Mouse (Mus musculus) frontal cortex, postnatal 10 days (tissue): ENCODE measurements around the gene Pex14.
"Not testable (repeated sequence)": the region's sequence is repeated elsewhere in the genome, so short reads cannot be mapped to it uniquely, and the experiment has no call there.

Experiments used
- DNase-seq, 2 experiments: peaks; one replicate each; pipeline ENCODE4 v3.0.0; 2022; ENCODE audit warnings: low spot score in 2 of 2, mixed read lengths in 1 of 2

The Pex14 gene

DNA sequence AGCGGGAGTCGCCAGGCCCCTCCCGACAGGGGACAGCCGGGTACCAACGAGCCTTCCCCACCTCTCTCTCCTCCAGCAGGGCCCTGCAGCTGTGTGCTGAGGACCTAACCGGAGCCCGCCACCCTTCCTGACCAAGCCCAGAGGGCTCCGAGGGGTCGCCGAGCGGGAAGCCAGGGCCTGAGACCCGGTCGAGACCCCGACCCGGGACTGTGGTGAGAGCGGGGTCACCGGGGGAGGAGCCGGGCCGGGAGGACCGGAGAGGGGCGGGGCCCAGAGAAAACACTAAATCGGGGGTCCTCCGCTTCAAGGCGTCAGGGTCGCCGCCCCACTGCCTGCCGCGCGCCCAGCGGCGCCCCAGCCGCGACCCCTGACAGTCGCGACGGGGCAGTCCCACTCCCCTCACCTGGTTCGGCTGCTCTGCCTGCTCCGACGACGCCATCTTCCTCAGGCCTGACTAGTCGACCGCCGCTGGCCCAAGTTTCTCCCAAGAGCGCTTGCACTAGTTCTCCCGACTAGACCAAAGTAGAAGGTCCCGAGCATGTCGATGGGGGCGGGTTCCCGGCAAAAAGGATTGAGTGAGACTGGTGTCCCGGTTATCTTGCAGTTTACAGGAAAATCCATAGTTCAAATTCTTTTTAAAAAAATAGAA, at the start of gene Pex14:
Pex14 (minus strand) TSS at position 508 of the 649 bp plus-strand sequence.
- peak; percentile 85 to 89 for DNase-seq

DNA sequence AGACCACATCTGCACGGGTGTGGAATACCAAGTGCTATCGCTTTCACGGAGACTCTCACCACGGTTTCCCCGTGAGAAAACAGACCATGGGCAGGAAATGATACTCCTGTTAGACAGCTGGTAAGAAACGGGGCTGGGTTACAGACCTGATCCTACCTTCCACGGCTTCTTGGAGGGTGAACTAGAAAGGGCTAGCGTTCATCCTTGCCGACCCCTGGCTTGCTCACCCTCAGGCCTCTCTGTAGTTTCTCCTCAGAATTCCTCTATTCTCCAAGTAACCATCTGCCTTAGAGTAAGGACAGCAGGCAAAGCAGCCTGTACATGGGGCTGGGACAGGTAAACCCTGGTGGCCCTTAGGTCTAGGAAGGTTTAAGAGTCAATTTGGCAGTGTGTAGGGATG, 49.5 kb upstream of the Pex14 start:
- no peak for DNase-seq

DNA sequence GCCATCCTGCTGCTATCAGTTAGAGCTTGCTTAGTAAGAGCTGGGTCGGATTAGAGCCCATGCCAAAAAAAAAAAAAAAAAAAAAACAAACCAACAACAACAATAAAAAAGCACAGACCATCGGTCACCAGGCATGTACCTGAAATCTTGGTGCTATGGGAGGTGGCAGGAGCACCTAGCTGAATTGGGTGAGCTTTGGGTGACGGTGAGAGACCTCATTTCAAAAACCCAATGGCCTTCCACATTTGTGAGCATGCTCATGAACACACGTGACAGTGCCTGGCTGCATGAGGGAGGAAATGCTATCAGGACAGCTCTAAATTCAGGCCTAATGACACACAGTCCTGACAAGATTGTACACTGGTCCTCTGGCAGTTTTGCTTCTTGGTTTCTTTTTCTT, 48.4 kb upstream of the Pex14 start:
- DNase-seq, result no peak

DNA sequence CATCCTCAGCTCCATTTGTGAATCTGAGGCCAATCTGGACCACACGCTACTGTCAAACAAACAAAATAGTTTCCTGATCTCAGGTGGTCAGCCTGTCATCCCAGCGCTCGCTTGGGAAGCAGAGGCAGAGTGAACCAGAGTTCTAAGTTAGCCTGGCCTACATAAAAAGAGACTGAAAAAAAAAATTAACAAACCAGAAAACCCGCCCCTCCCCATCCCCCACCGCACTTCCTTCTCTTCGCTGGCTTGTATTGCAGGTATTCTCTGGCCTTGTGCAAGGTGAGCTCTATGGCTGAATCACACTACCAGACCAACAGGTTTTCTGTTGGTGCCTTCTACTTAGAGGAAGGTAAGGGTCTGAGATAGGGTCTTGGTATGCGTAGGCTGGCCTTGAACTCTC, 47.9 kb upstream of the Pex14 start:
- DNase-seq, result no peak

DNA sequence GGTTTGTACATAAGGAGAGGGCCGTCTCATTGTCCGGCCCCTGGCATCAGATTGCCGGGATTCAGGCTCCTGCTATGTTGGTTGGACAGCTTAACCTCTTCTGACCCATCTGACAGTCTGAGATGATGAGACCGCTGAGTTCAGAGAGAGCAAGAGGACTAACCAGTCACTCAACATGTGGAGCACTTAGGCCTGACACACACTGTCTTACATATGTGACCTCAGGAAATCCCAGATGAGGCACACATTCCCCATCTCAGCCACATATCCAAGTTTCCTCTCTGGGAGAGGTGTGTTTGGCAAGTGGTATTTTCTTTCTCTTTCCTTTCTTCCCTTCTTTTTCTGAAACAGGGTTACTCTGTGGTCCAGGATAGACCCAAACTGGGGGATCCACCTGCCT, 45.5 kb upstream of the Pex14 start:
- DNase-seq, result no peak

DNA sequence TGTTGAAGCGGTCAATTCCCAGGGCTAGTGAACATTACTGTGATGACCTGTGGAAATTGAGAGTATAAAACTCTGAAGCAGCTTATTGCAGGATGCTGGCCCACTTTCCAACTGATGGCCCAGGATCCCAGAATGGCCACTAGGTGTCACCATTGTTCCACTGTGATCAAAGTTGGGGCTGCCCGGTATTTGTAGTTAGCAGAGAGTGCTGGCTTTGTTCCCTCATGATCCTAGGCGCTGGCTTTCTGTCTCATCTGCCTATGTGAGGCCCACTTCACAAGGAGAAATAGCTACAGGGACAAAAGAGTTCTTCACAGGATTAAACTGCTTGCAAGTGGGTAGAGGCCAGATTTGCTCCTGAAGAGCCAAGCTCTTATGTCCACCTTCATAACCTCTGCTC, 44.8 kb upstream of the Pex14 start:
- DNase-seq, result peak in 1 of 2 experiments; percentile 79

DNA sequence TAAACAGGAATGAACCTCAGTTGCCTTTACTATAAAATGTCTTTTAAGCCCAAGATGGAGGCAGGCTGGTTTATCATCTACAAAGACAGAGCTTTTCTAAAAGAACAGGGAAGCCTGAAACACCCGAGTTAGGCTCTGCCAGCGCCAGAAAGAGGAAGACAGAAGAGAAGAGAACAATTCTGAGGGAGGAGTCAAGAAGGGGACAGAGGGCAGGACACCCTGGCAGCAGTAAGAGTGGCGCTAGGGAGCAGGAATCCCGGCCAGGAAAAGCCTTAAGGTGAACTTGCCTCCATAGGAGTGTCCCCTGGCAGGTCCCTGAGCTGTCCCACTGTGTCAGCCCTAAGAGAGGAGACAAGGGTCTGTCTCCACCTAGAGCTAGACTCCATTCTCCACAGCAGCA, 43.9 kb upstream of the Pex14 start:
- no peak for DNase-seq

DNA sequence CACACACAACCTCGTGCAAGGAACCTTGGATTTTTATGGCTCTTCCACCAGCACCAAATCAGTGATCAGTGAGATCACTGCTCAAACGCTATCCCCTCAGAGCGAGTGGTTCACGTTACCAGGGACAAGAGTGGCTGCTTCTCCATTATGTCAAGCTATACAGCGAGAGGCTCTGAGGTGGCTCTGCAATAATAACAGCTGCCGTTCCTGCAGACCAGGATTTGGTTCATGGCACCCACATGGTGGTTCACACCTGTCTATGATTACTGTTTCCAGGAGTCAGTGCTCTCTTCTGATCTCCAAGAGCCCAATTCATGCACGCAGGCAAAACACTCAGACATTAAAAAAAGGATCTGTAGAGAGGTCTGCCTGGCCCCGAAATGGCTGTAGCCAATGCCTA, 38.8 kb upstream of the Pex14 start:
- no peak for DNase-seq

DNA sequence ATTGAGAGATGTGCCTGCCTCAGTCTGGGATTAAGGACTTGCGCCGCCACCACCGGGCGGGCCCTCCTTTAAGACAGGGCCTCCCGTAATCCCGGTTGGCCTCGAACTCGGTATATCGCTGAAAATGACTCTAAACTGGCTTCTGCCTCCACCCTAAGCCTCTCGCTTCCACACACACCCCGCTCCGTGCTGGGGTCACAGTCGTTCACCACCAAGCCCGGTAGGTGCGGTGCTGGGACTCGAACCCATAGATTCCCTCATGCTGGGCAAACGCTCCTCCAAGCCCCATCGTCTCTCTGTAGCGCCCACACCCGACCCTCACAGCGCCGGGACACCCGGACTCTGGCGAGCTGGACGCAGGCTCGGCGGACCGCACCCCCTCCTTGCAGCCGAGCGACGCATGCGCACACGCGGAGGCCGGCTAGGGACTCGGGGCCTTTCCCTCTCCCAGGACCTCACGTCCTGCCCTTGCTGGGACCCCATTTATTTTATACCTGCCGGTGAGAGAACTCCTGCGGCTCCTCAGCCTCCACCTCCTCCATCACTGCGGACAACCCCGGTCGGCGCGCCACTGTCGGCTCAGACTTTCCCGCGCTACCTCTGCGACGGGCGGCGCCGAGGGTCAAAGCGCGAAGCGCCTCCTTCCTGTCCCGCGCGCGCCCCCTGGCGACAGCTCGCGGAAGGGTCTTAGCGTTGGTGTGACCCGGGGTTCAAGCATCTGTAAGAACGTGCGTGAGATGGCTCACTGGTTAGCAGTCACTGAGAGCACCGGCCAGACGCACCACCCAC, 37.5 kb upstream of the Pex14 start, which contains the start of gene Cenps:
Cenps (minus strand) TSS at position 648 of the 789 bp plus-strand sequence.
- peak; percentile 81 to 88 for DNase-seq

DNA sequence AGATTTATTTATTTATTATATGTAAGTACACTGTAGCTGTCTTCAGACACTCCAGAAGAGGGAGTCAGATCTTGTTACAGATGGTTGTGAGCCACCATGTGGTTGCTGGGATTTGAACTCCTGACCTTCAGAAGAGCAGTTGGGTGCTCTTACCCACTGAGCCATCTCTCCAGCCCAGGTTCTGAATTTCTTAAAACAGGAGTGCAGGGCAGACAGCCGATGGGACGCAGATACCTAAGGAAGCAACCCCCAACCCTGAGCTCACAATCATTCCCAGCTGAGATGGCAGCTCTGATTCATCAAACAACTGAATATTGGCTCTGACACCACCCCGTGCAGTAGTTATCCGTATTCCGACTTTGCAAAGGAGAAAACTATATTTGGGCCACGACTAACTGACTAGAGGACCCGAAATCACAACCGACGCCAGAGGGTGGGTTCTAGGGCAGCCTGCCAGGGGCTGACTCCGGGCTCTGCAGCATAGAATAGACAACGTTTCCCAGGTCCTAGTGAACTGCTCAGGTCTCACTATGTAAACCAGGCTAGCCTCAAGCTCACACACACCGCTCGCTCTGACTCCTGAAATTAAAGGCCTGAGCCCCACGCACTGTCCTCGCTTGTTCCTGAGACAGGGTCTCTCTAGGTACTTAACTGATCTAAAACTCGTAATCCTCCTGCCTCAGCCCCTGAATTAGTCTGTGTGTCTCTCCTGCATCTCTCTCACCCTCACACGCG, 36.6 kb upstream of the Pex14 start:
- no peak for DNase-seq

DNA sequence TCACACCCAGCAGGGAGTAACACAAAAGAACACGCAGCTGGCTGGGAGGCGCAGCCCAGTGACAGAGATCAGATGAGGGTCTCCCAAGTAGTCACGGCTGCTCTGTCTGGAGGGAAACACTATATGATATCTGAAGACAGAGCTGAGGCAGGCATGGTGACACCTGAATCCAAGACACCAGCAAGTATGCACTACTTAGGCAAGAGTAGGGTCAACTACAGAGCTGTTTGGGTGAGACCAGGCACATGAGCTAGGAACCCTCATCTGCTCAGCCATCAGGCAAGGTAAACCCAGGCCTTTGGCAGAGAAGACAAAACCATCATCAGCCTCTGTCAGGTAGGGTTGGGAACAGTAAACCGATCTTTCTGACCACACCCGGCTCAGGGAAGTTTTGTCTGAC, 33.7 kb upstream of the Pex14 start:
- no peak for DNase-seq

DNA sequence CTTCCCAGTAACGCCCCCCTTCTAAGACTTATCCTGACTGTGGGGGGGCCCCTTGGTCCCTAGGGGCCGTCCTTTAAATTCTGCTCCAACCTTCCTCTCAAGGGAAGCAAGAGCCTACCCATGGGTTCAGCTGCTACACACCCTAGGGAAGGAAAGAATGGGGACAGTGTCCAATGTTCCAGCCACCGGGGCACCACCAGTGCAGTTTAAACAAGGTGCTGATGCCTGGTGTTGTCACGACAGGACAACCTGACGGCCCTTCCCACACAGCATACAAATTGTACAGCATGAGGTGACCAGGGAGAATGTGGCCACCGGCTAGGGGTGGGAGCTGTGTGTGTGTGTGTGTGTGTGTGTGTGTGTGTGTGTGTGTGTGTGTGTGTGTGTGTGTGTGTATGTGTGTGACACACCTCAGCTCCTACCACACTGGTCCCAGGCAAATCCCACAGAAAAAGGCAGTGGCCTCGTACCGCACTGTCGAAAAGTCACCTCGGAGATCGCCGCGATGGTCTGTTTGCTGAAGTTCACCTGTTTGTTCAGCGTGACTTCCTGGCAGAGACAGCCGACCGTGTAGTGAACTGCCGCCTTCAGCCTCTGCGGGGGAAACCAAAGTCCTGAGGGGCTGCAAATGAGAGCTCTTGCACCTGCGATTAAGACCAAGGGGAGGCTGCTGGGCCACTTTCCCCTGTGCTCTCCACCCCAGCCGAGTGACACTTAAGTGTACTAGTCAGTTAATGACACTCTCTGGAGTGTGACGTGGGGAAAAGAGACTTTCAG, 32.3 kb upstream of the Pex14 start:
- DNase-seq, result no peak

DNA sequence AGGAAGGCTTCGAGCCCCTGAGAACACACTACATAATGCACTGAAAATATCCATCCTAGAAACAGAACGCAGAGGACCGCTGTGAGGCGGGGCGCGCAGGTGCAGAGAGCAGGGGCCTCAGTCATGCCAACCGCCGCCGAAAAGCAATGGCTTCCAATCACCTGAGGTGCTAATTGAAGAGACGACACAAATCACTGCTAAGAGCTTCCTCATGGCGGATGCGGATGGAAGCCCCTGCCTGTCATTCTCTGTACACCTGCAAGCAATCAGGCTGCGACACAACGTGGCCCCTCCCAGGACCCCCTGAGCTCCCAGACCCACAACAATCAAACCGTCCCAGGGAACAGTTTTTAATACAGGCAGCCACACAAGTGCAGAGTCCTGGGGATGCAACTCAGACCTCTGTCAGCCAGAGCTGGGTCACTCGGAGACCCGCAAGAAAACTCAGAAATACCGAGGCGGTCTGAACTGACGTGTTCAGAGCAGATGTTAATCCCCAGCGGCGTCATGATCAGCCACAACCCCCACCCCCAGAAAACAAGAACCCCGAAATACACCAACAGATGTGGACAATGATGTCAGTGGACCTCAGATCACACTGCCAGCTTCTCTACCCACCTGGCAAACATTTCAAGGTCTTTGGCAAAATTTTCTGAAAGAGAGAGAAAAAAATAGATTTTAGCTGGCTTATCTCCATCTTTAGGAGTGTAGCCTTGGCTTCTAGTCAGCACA, 31.5 kb upstream of the Pex14 start:
- no peak for DNase-seq

DNA sequence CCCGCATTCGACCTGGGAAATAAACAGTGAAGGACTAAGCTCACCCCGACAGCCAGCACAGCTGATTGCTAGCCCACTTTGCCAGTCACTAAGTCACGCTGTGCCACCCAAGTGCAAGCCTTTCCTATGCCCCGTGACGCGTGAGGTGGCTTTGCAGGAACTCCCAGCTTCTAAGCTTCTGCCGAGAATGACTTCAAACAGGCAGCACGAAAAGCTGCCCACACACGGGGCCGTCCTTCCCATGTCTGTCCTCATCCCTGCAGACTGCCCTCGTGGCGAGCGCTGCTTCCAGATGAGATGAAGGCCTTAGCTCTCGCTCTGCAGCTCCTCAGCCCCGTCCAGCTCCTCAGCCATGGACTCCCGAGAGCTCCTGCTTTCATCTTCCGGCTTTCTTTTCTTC, 28.8 kb upstream of the Pex14 start:
- no peak for DNase-seq

DNA sequence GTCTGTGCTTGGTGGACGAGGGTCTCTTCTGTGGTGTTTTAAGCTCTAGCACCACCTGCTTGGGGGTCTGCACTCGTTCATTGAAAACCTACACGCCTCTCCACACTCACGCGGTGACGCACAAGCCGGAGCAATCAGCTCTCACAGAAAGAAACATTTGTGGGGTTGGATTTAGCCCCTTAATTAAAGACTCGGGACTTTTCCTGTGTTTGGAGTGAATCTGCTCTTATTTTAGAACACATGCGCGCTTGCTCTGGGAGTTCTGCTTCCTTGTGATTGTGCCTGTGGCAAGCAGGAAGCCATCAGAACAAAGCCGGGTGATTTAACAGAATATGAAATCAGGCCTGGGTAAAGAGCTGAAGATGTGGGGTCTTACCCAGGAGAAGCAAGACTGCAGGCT, 27.0 kb upstream of the Pex14 start, which contains the start of gene Cort:
Cort (minus strand) TSS at position 101 of the 400 bp plus-strand sequence.
- no peak for DNase-seq

DNA sequence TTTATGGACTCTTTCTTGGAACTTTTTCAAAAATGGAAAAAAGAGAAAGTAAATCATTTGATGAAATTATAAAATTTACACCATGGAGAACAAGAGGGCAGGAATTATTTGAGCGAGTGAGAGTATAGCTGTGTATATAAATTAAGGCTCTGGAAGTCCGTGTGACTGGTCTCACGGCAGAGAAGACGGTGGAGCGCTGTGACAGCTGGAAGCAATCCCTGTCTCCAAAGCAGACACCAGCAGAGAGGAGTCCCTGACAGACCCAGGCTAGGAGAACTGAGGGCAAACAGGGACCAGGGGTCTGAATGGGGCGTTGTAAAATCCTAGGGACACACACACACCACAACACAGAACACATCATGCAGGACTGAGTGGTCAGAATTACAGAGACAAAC, 26.4 kb upstream of the Pex14 start:
- no peak for DNase-seq

DNA sequence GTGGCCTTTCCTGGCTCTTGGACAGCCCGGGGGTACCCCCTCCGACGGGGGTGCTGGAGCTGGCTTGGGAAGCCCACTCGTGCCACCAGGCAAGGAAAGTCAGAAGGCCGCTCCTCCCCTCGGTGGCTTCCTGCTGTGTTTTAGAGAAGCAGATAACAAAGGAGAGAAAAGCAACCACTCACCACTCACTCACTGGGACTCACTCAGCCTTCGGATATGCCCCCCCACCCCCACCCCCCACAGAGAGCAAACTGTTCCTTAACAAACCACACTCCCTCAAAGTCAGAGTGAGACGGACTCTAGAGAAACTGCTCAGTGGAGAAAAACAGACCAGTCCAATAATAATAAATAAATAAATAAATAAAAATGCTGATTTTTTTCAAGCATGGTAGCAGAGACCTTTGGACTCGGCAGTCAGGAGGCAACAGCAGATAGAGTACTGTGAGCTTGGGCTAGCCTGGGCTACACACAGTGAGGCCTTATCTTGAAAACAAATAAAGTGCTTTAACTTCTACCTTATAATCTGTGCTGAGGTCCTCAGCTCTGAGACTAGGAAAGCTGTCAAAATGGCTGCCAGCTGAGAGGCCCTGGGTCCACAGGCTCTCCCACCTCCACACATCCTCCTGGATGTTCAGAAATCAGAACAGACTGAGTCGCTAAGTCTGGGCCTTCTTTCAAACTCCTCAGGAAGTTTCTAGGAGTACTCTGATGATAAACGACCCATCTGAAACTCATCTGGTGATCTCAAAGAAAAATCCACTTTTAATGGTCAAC, 25.9 kb upstream of the Pex14 start:
- no peak for DNase-seq

DNA sequence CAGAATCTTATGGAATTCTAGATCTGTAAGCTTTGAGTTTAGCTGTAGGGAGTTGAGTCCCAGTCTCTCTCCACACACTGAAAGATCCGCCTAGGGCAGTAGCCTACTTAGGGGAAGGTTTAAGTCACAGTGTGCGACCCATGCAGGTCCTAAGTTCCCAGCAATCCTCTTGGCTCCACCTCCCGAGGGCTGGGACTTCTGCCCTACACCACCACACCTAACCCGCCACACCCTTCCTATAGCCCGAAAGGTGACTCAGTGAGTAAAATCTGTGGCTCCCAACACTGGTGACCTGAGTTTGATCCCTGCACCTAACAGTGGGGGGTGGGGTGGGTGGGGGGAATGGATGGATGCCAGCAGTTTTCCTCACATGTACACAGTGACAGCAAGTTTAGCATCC, 23.8 kb upstream of the Pex14 start:
- no peak for DNase-seq

DNA sequence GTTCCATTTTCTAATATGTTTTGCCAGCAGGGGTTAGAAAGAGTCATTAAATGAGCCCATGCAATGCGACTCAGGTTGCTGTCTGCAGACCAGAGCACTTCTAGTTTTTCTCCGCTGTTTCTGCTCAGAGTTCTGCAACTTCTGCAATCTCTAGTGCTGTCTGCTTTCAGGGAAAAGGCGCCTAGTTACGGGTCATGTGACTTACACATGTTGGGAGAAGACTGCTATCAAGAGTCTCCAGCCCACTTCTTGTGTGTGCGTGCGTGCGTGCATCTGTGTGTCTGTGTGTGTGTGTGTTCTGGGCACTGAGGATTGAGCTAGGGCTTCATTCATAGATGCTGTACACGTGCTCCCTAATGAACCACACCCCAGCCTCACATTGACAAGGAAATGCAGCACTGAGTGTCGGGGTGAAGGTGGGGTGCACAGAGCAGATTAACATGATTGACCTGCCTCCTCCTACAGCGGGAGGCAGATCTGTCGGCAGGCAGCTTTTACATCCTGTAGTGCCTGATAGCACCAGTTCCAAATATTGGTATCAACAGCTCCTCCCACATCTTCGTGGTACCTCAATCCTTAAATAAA, 20.4 kb upstream of the Pex14 start:
- DNase-seq, result not testable (repeated sequence)
